Mouse (Mus musculus): ENCODE data around the gene Oprd1. TPM values are rescaled to one million over a fixed set of nuclear protein-coding genes. Genes with fewer than 3 reads are reported as not detected.

The Oprd1 gene
- polyA plus RNA-seq, 1 experiment from 2014 or later = not detected

DNA sequence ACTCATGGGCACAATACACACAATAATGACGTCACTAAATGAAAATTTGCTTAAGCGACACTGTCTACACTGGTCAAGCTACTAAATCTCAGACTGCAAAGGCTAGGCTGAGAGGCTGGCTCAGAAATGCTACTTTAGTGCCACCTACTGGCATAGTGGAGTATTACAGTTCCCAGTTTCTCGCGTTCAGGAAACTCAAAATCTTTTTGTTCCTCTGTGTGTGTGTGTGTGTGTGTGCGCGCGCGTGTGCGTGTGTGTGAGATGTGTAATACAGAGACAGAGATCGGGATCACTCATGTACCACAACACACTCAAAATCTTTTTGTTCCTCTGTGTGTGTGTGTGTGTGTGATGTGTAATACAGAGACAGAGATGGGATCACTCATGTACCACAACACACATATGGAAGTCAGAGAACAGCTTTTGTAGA is 34.4 kb upstream of the Oprd1 start:
- peaks cover 5% of the 10 kb centered on the region; the same call in 1 of the 2 replicates for H3K36me3 ChIP-seq (replicated peaks; ENCODE audit: insufficient read depth, low read length)

DNA sequence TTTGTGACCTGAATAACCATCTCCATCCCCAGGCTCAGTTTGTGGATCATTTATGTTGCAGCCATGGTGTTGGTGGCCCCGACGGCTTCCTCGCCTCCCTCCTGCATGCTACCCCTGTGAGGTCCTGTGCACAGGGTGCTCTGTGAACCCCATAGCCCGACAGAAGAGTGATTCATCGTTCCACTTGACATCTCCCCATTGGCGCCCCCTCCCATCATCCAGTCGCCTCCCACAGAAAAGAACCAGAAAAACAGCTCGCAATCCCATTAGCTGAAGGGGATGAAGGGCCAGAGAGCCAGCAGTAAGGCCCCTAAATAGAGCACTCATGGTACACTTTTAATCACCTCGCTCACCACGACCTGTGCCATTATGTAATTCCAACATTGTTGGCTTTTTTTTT is 32.2 kb upstream of the Oprd1 start:
- H3K27ac ChIP-seq (ENCODE audit: low read depth) = no peak overlapping the region
- DNase-seq (no peak), ATAC-seq (no peak)
- no peaks in the 10 kb centered on the region for H3K4me1 ChIP-seq (ENCODE audit: insufficient read depth)
- TF ChIP-seq CTCF (IDR thresholded peaks at IDR 0.05; ENCODE audit: low read depth) (no peak), EP300 (IDR thresholded peaks at IDR 0.05; ENCODE audit: low read depth) (no peak)
- no peak overlapping the region for H3K4me2 ChIP-seq (ENCODE audit: low read depth, low read length)
- no peak overlapping the region for H3K4me3 ChIP-seq (ENCODE audit: low read depth, low read length)
- H3K9ac ChIP-seq (replicated peaks) = no peak overlapping the region
- 53% methylated on average over 10 of the region's 10 CpGs for WGBS (ENCODE audit: insufficient replicate concordance)
- H3K9me3 ChIP-seq (ENCODE audit: low read length) = no peaks in the 10 kb centered on the region
- no peaks in the 10 kb centered on the region; the same call in 1 of the 2 replicates for H3K36me3 ChIP-seq (replicated peaks; ENCODE audit: insufficient read depth, low read length)
- 0 out of 2 replicates have a peak, but pooled peaks cover 3% of the 10 kb centered on the region for H3K27me3 ChIP-seq (ENCODE audit: insufficient read depth, low read length)

More for the DNA sequence above, 34.4 kb upstream of the Oprd1 start:
- peak; percentile 96 for TF ChIP-seq CTCF (IDR thresholded peaks at IDR 0.05; ENCODE audit: low read depth)
- TF ChIP-seq EP300 (IDR thresholded peaks at IDR 0.05; ENCODE audit: low read depth) = no peak
- no peaks in the 10 kb centered on the region for H3K4me1 ChIP-seq (ENCODE audit: insufficient read depth)
- H3K4me3 ChIP-seq (ENCODE audit: low read depth, low read length) = no peak overlapping the region
- DNase-seq (peak; percentile 73), ATAC-seq (peak; percentile 77)
- H3K4me2 ChIP-seq (ENCODE audit: low read depth, low read length) = no peak overlapping the region
- WGBS (ENCODE audit: insufficient replicate concordance) = 8% methylated on average over 10 of the region's 10 CpGs
- H3K27me3 ChIP-seq (ENCODE audit: insufficient read depth, low read length) = 0 out of 2 replicates have a peak, but pooled peaks cover 3% of the 10 kb centered on the region
- H3K27ac ChIP-seq (ENCODE audit: low read depth) = no peak overlapping the region
- H3K9ac ChIP-seq (replicated peaks) = no peak overlapping the region
- no peaks in the 10 kb centered on the region for H3K9me3 ChIP-seq (ENCODE audit: low read length)

DNA sequence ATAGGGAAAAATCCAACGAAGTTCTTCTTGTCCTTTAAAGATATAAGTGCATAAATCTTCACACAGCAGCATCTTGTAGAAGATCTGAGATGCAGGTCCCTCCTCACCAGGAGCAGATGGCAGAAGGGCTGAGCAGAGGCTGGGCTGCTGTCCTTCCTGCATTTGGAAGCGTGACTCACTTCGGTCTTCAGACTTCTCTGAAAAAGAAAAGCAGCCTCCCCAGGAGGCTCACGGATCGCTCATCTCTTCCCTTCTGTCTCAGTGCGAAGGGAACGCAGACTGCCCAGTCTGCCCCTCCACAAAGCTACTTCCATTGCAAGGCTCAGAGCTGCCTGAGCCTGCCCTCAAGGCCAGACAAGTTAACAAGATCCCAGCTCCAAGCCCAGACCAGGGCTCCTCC is 26.6 kb upstream of the Oprd1 start:
- no peaks in the 10 kb centered on the region for H3K9me3 ChIP-seq (ENCODE audit: low read length)
- H3K27ac ChIP-seq (ENCODE audit: low read depth) = no peak overlapping the region
- H3K27me3 ChIP-seq (ENCODE audit: insufficient read depth, low read length) = no peaks in the 10 kb centered on the region
- WGBS (ENCODE audit: insufficient replicate concordance) = 42% methylated on average over 7 of the region's 7 CpGs
- no peak for TF ChIP-seq CTCF (IDR thresholded peaks at IDR 0.05; ENCODE audit: low read depth)
- no peak for TF ChIP-seq EP300 (IDR thresholded peaks at IDR 0.05; ENCODE audit: low read depth)
- H3K4me3 ChIP-seq (ENCODE audit: low read depth, low read length) = no peak overlapping the region
- DNase-seq (no peak), ATAC-seq (no peak)
- H3K4me2 ChIP-seq (ENCODE audit: low read depth, low read length) = no peak overlapping the region
- H3K4me1 ChIP-seq (ENCODE audit: insufficient read depth) = no peaks in the 10 kb centered on the region
- H3K9ac ChIP-seq (replicated peaks) = no peak overlapping the region
- H3K36me3 ChIP-seq (replicated peaks; ENCODE audit: insufficient read depth, low read length) = no peaks in the 10 kb centered on the region

GRCm38 (mm10) chr4:132169761-132170160 is 25.5 kb upstream of the Oprd1 start:
- Histone ChIP-seq H3K4me2 (ENCODE audit: low read depth, low read length) (no peak overlapping the region), H3K27ac (ENCODE audit: low read depth) (no peak overlapping the region), H3K27me3 (ENCODE audit: insufficient read depth, low read length) (no peaks in the 10 kb centered on the region), H3K9me3 (ENCODE audit: low read length) (no peaks in the 10 kb centered on the region), H3K4me3 (ENCODE audit: low read depth, low read length) (no peak overlapping the region), H3K36me3 (replicated peaks; ENCODE audit: insufficient read depth, low read length) (no peaks in the 10 kb centered on the region), H3K4me1 (ENCODE audit: insufficient read depth) (no peaks in the 10 kb centered on the region), H3K9ac (replicated peaks) (no peak overlapping the region)
- WGBS (ENCODE audit: insufficient replicate concordance) = 73% methylated on average over 5 of the region's 5 CpGs
- TF ChIP-seq EP300 (IDR thresholded peaks at IDR 0.05; ENCODE audit: low read depth) = no peak
- TF ChIP-seq CTCF (IDR thresholded peaks at IDR 0.05; ENCODE audit: low read depth) = no peak
- ATAC-seq (no peak), DNase-seq (no peak)

DNA sequence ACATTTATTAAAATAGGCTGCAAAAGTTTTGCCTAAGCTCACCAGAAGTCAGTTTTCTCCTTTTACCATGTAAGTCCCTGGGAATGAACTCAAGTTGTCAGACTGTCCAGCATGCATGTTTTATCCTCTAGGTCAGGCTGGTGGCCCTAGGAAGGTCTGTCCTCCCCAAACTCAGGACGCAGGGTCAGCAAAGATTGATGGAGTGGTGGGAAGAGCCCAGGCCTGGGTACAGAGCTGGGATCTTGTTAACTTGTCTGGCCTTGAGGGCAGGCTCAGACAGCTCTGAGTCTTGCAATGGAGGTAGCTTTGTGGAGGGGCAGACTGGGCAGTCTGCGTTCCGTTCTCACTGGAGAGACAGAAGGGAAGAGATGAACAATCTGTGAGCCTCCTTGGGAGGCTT is 25.0 kb upstream of the Oprd1 start:
- DNase-seq (no peak), ATAC-seq (no peak)
- Histone ChIP-seq H3K4me1 (ENCODE audit: insufficient read depth) (no peaks in the 10 kb centered on the region), H3K4me2 (ENCODE audit: low read depth, low read length) (no peak overlapping the region), H3K9me3 (ENCODE audit: low read length) (no peaks in the 10 kb centered on the region), H3K36me3 (replicated peaks; ENCODE audit: insufficient read depth, low read length) (no peaks in the 10 kb centered on the region), H3K27me3 (ENCODE audit: insufficient read depth, low read length) (no peaks in the 10 kb centered on the region), H3K4me3 (ENCODE audit: low read depth, low read length) (no peak overlapping the region), H3K9ac (replicated peaks) (no peak overlapping the region), H3K27ac (ENCODE audit: low read depth) (no peak overlapping the region)
- 93% methylated on average over 3 of the region's 3 CpGs for WGBS (ENCODE audit: insufficient replicate concordance)
- TF ChIP-seq EP300 (IDR thresholded peaks at IDR 0.05; ENCODE audit: low read depth) (no peak), CTCF (IDR thresholded peaks at IDR 0.05; ENCODE audit: low read depth) (no peak)

GRCm38 (mm10) chr4:132167436-132167835 is 23.1 kb upstream of the Oprd1 start:
- WGBS (ENCODE audit: insufficient replicate concordance) = 69% methylated on average over 3 of the region's 3 CpGs

More at GRCm38 (mm10) chr4:132167436-132167835, 23.1 kb upstream of the Oprd1 start:
- Histone ChIP-seq H3K4me2 (ENCODE audit: low read depth, low read length) (no peak overlapping the region), H3K4me1 (ENCODE audit: insufficient read depth) (no peaks in the 10 kb centered on the region), H3K9ac (replicated peaks) (no peak overlapping the region), H3K27me3 (ENCODE audit: insufficient read depth, low read length) (no peaks in the 10 kb centered on the region), H3K4me3 (ENCODE audit: low read depth, low read length) (no peak overlapping the region), H3K36me3 (replicated peaks; ENCODE audit: insufficient read depth, low read length) (no peaks in the 10 kb centered on the region), H3K27ac (ENCODE audit: low read depth) (no peak overlapping the region), H3K9me3 (ENCODE audit: low read length) (no peaks in the 10 kb centered on the region)
- no peak for TF ChIP-seq CTCF (IDR thresholded peaks at IDR 0.05; ENCODE audit: low read depth)
- TF ChIP-seq EP300 (IDR thresholded peaks at IDR 0.05; ENCODE audit: low read depth) = no peak
- DNase-seq (no peak), ATAC-seq (no peak)
